Mouse (Mus musculus): ENCODE data around the gene Rtn4. TPM values are rescaled to one million over a fixed set of nuclear protein-coding genes. Genes with fewer than 3 reads are reported as not detected.
"Not testable (repeated sequence)": the region's sequence is repeated elsewhere in the genome, so short reads cannot be mapped to it uniquely, and the experiment has no call there.

Gene Rtn4
- total and polyA plus RNA-seq, 2 experiments: 38.7 to 156 TPM

- Histone ChIP-seq H3K79me2 (ENCODE audit: control insufficient read depth, insufficient read depth, low read length) (no peaks in the 10 kb centered on the region), H3K9ac (ENCODE audit: low read depth, low read length) (no peak overlapping the region), H3K4me3 (ENCODE audit: insufficient read depth, low read depth, low read length) (no peak overlapping the region), H3K27ac (replicated peaks; ENCODE audit: insufficient read depth, low read depth, low read length) (no peak overlapping the region), H3K36me3 (ENCODE audit: control insufficient read depth, insufficient read depth, low read length) (no peaks in the 10 kb centered on the region), H3K4me1 (ENCODE audit: control insufficient read depth, insufficient read depth, low read length) (no peaks in the 10 kb centered on the region), H3K27me3 (ENCODE audit: control insufficient read depth, insufficient read depth, low read length) (no peaks in the 10 kb centered on the region)
- TF ChIP-seq POLR2A (IDR thresholded peaks at IDR 0.05; ENCODE audit: extremely low read depth, insufficient read depth, low read length): no peak
- no peak for TF ChIP-seq CTCF (IDR thresholded peaks at IDR 0.05; ENCODE audit: low read depth, low read length)
- no peak for DNase-seq (ENCODE audit: extremely low read depth, low read depth, low spot score)
- WGBS: 90% methylated on average over 14 of the region's 14 CpGs
Observed at GRCm38 (mm10) chr11:29751648-29752611, 59.2 kb downstream of the Rtn4 start.

DNA sequence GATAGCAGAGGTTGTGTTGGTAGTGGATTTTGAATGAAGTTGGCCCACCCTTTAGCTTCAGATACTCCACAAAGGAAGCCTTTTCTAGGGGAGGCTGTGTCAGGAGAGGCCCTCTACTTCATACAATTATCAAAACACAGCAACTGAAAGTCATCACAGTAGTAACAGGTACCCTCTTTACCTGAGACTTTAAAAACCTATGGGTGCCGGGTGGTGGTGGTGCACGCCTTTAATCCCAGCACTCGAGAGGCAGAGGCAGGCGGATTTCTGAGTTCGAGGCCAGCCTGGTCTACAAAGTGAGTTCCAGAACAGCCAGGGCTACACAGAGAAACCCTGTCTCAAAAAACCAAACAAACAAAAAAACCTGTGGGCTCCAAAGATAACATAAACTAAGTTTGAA lies 63.3 kb downstream of the Rtn4 start:
- not testable (repeated sequence) for H3K27ac ChIP-seq (replicated peaks; ENCODE audit: insufficient read depth, low read depth, low read length); H3K36me3 ChIP-seq (ENCODE audit: control insufficient read depth, insufficient read depth, low read length); H3K4me3 ChIP-seq (ENCODE audit: insufficient read depth, low read depth, low read length); DNase-seq (ENCODE audit: extremely low read depth, low read depth, low spot score); H3K4me1 ChIP-seq (ENCODE audit: control insufficient read depth, insufficient read depth, low read length); H3K27me3 ChIP-seq (ENCODE audit: control insufficient read depth, insufficient read depth, low read length); H3K9ac ChIP-seq (ENCODE audit: low read depth, low read length); H3K79me2 ChIP-seq (ENCODE audit: control insufficient read depth, insufficient read depth, low read length)
- 98% methylated on average over 5 of the region's 5 CpGs for WGBS

DNA sequence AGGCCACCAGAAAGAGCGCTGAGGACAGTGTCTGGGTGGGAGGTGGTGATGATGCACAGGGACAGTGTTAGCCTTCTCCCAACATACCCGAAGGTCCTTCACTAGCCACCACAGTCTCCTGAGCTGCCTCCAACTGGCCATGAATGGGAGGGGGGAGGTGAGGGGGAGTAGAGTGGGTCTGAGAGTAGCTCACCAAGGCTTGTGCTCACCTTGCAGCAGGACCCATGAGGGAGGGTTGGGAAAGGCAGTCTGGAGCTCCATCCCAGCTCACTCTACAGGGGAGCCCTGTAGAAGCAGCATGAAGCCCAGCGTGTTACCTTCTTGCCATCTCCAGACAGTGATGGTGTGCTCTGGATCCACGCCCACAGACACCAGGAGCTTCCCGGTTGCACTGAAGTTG lies 65.9 kb downstream of the Rtn4 start:
- Histone ChIP-seq H3K27ac (replicated peaks; ENCODE audit: insufficient read depth, low read depth, low read length) (no peak overlapping the region), H3K36me3 (ENCODE audit: control insufficient read depth, insufficient read depth, low read length) (no peaks in the 10 kb centered on the region), H3K4me3 (ENCODE audit: insufficient read depth, low read depth, low read length) (no peak overlapping the region), H3K4me1 (ENCODE audit: control insufficient read depth, insufficient read depth, low read length) (peaks cover 5% of the 10 kb centered on the region), H3K9ac (ENCODE audit: low read depth, low read length) (no peak overlapping the region), H3K79me2 (ENCODE audit: control insufficient read depth, insufficient read depth, low read length) (no peaks in the 10 kb centered on the region), H3K27me3 (ENCODE audit: control insufficient read depth, insufficient read depth, low read length) (no peaks in the 10 kb centered on the region)
- no peak for DNase-seq (ENCODE audit: extremely low read depth, low read depth, low spot score)
- TF ChIP-seq CTCF (IDR thresholded peaks at IDR 0.05; ENCODE audit: low read depth, low read length) (no peak), POLR2A (IDR thresholded peaks at IDR 0.05; ENCODE audit: extremely low read depth, insufficient read depth, low read length) (no peak)
- WGBS: 94% methylated on average over 5 of the region's 5 CpGs

GRCm38 (mm10) chr11:29761387-29761786 lies 68.6 kb downstream of the Rtn4 start:
- 97% methylated on average over 9 of the region's 9 CpGs for WGBS
- no peaks in the 10 kb centered on the region for H3K27me3 ChIP-seq (ENCODE audit: control insufficient read depth, insufficient read depth, low read length)
- no peak for DNase-seq (ENCODE audit: extremely low read depth, low read depth, low spot score)
- H3K27ac ChIP-seq (replicated peaks; ENCODE audit: insufficient read depth, low read depth, low read length): no peak overlapping the region
- no peaks in the 10 kb centered on the region for H3K36me3 ChIP-seq (ENCODE audit: control insufficient read depth, insufficient read depth, low read length)
- H3K4me1 ChIP-seq (ENCODE audit: control insufficient read depth, insufficient read depth, low read length): peaks cover 5% of the 10 kb centered on the region
- no peaks in the 10 kb centered on the region for H3K79me2 ChIP-seq (ENCODE audit: control insufficient read depth, insufficient read depth, low read length)
- no peak overlapping the region for H3K9ac ChIP-seq (ENCODE audit: low read depth, low read length)
- TF ChIP-seq POLR2A (IDR thresholded peaks at IDR 0.05; ENCODE audit: extremely low read depth, insufficient read depth, low read length) (no peak), CTCF (IDR thresholded peaks at IDR 0.05; ENCODE audit: low read depth, low read length) (no peak)
- no peak overlapping the region for H3K4me3 ChIP-seq (ENCODE audit: insufficient read depth, low read depth, low read length)

DNA sequence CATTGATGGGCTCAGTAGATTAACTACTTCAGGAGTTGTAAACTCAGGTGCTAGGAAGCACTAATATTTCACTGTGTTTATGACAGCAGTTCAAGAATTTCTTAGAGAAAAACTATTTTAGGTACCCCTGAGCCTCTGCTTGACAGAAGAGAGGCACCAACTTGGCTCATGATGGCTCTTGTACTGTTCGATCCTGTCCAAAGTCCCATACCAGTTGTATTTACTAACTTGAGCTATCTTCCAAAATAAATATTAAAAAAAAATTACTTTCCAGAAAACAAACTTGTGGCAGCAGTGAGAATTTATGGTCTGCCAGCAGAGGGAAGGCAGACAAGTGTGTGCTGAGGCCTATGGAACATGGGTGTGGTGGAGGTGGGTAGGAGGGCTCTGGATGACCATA lies 70.0 kb downstream of the Rtn4 start:
- DNase-seq (ENCODE audit: extremely low read depth, low read depth, low spot score): peak; percentile 93
- no peak overlapping the region for H3K9ac ChIP-seq (ENCODE audit: low read depth, low read length)
- H3K27ac ChIP-seq (replicated peaks; ENCODE audit: insufficient read depth, low read depth, low read length): no peak overlapping the region
- no peak for TF ChIP-seq POLR2A (IDR thresholded peaks at IDR 0.05; ENCODE audit: extremely low read depth, insufficient read depth, low read length)
- peak; percentile 43 for TF ChIP-seq CTCF (IDR thresholded peaks at IDR 0.05; ENCODE audit: low read depth, low read length)
- no peaks in the 10 kb centered on the region for H3K36me3 ChIP-seq (ENCODE audit: control insufficient read depth, insufficient read depth, low read length)
- peaks cover 5% of the 10 kb centered on the region for H3K4me1 ChIP-seq (ENCODE audit: control insufficient read depth, insufficient read depth, low read length)
- 30% methylated on average over 1 of the region's 1 CpGs for WGBS
- no peak overlapping the region for H3K4me3 ChIP-seq (ENCODE audit: insufficient read depth, low read depth, low read length)
- no peaks in the 10 kb centered on the region for H3K27me3 ChIP-seq (ENCODE audit: control insufficient read depth, insufficient read depth, low read length)
- no peaks in the 10 kb centered on the region for H3K79me2 ChIP-seq (ENCODE audit: control insufficient read depth, insufficient read depth, low read length)

DNA sequence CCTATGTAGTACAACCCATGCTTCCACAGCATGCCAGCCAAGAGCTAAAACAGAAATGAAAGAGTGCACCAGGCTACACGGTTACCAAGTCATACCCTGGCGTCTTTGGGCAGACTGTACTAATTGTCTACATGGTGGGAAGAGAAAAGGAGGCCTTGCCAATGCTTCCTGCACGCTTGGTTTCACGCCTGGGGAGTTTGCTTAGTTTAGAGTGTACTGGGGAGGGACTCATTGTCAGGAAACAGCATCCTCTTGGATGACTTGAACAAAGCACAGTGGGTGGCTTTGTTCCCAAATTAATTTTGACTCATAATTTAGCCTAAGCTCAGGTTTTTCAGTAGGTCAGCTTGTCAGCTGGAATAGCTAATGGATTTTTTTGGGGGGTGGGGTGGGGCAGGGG lies 72.3 kb downstream of the Rtn4 start:
- TF ChIP-seq CTCF (IDR thresholded peaks at IDR 0.05; ENCODE audit: low read depth, low read length) (no peak), POLR2A (IDR thresholded peaks at IDR 0.05; ENCODE audit: extremely low read depth, insufficient read depth, low read length) (no peak)
- WGBS: 93% methylated on average over 4 of the region's 4 CpGs
- Histone ChIP-seq H3K4me1 (ENCODE audit: control insufficient read depth, insufficient read depth, low read length) (peaks cover 5% of the 10 kb centered on the region), H3K9ac (ENCODE audit: low read depth, low read length) (no peak overlapping the region), H3K27ac (replicated peaks; ENCODE audit: insufficient read depth, low read depth, low read length) (no peak overlapping the region), H3K36me3 (ENCODE audit: control insufficient read depth, insufficient read depth, low read length) (no peaks in the 10 kb centered on the region), H3K4me3 (ENCODE audit: insufficient read depth, low read depth, low read length) (no peak overlapping the region), H3K79me2 (ENCODE audit: control insufficient read depth, insufficient read depth, low read length) (no peaks in the 10 kb centered on the region), H3K27me3 (ENCODE audit: control insufficient read depth, insufficient read depth, low read length) (no peaks in the 10 kb centered on the region)
- DNase-seq (ENCODE audit: extremely low read depth, low read depth, low spot score): no peak
